Mouse (Mus musculus): ENCODE data around the gene Exog. TPM values are rescaled to one million over a fixed set of nuclear protein-coding genes. Genes with fewer than 3 reads are reported as not detected.

Exog gene
- polyA plus RNA-seq, 1 experiment from 2014 or later: 46.2 TPM

GRCm38 (mm10) chr9:119435855-119436254 lies 8.9 kb upstream of the Exog start:
- Histone ChIP-seq H3K4me2 (replicated peaks; ENCODE audit: low read depth, low read length) (no peak overlapping the region), H3K4me3 (ENCODE audit: low read depth, low read length) (no peak overlapping the region), H3K27me3 (ENCODE audit: control insufficient read depth, insufficient read depth, low read length) (no peaks in the 10 kb centered on the region), H3K27ac (ENCODE audit: low read depth, low read length) (no peak overlapping the region), H3K4me1 (replicated peaks; ENCODE audit: control insufficient read depth, insufficient read depth, low read length) (no peaks in the 10 kb centered on the region), H3K9me3 (ENCODE audit: control insufficient read depth, low read length) (no peaks in the 10 kb centered on the region), H3K36me3 (ENCODE audit: control insufficient read depth, insufficient read depth, low read length) (peaks cover 11% of the 10 kb centered on the region), H3K9ac (ENCODE audit: low read depth, low read length) (no peak overlapping the region)
- WGBS: 98% methylated on average over 2 of the region's 2 CpGs
- DNase-seq (ENCODE audit: low spot score) (no peak), ATAC-seq (ENCODE audit: low FRiP score) (no peak)

GRCm38 (mm10) chr9:119438065-119438464 lies 6.7 kb upstream of the Exog start:
- Histone ChIP-seq H3K4me1 (replicated peaks; ENCODE audit: control insufficient read depth, insufficient read depth, low read length) (no peaks in the 10 kb centered on the region), H3K4me2 (replicated peaks; ENCODE audit: low read depth, low read length) (no peak overlapping the region), H3K36me3 (ENCODE audit: control insufficient read depth, insufficient read depth, low read length) (peaks cover 4% of the 10 kb centered on the region; the same call in 1 of the 2 replicates), H3K9me3 (ENCODE audit: control insufficient read depth, low read length) (no peaks in the 10 kb centered on the region), H3K27ac (ENCODE audit: low read depth, low read length) (no peak overlapping the region), H3K9ac (ENCODE audit: low read depth, low read length) (no peak overlapping the region), H3K27me3 (ENCODE audit: control insufficient read depth, insufficient read depth, low read length) (no peaks in the 10 kb centered on the region), H3K4me3 (ENCODE audit: low read depth, low read length) (no peak overlapping the region)
- 93% methylated on average over 12 of the region's 12 CpGs for WGBS
- DNase-seq (ENCODE audit: low spot score) (no peak), ATAC-seq (ENCODE audit: low FRiP score) (no peak)

- no peaks in the 10 kb centered on the region for H3K4me1 ChIP-seq (replicated peaks; ENCODE audit: control insufficient read depth, insufficient read depth, low read length)
- H3K4me2 ChIP-seq (replicated peaks; ENCODE audit: low read depth, low read length): no peak overlapping the region
- no peak overlapping the region for H3K4me3 ChIP-seq (ENCODE audit: low read depth, low read length)
- no peak for DNase-seq (ENCODE audit: low spot score)
- H3K36me3 ChIP-seq (ENCODE audit: control insufficient read depth, insufficient read depth, low read length): peaks cover 4% of the 10 kb centered on the region; the same call in 1 of the 2 replicates
- no peaks in the 10 kb centered on the region for H3K27me3 ChIP-seq (ENCODE audit: control insufficient read depth, insufficient read depth, low read length)
- WGBS: 95% methylated on average over 9 of the region's 9 CpGs
- no peak for ATAC-seq (ENCODE audit: low FRiP score)
- no peak overlapping the region for H3K9ac ChIP-seq (ENCODE audit: low read depth, low read length)
- no peak overlapping the region for H3K27ac ChIP-seq (ENCODE audit: low read depth, low read length)
- no peaks in the 10 kb centered on the region for H3K9me3 ChIP-seq (ENCODE audit: control insufficient read depth, low read length)
Observed at GRCm38 (mm10) chr9:119438498-119439000, 6.2 kb upstream of the Exog start.

- H3K9ac ChIP-seq (ENCODE audit: low read depth, low read length): peak overlapping the region; percentile 84
- ATAC-seq (ENCODE audit: low FRiP score) (no peak), DNase-seq (ENCODE audit: low spot score) (no peak)
- 44% methylated on average over 6 of the region's 6 CpGs for WGBS
- 0 out of 2 replicates have a peak, but pooled peaks cover 10% of the 10 kb centered on the region for H3K36me3 ChIP-seq (ENCODE audit: control insufficient read depth, insufficient read depth, low read length)
- no peaks in the 10 kb centered on the region for H3K27me3 ChIP-seq (ENCODE audit: control insufficient read depth, insufficient read depth, low read length)
- H3K4me1 ChIP-seq (replicated peaks; ENCODE audit: control insufficient read depth, insufficient read depth, low read length): 0 out of 2 replicates have a peak, but pooled peaks cover 3% of the 10 kb centered on the region
- H3K4me3 ChIP-seq (ENCODE audit: low read depth, low read length): peak overlapping the region; percentile 77
- H3K9me3 ChIP-seq (ENCODE audit: control insufficient read depth, low read length): no peaks in the 10 kb centered on the region
- no peak overlapping the region for H3K27ac ChIP-seq (ENCODE audit: low read depth, low read length)
- H3K4me2 ChIP-seq (replicated peaks; ENCODE audit: low read depth, low read length): peak overlapping the region; percentile 78
Observed at GRCm38 (mm10) chr9:119445737-119446136, 994 bp downstream of the Exog start.

GRCm38 (mm10) chr9:119455967-119456366 lies 11.2 kb downstream of the Exog start:
- 0 out of 2 replicates have a peak, but pooled peaks cover 2% of the 10 kb centered on the region for H3K36me3 ChIP-seq (ENCODE audit: control insufficient read depth, insufficient read depth, low read length)
- no peak overlapping the region for H3K4me3 ChIP-seq (ENCODE audit: low read depth, low read length)
- H3K4me1 ChIP-seq (replicated peaks; ENCODE audit: control insufficient read depth, insufficient read depth, low read length): no peaks in the 10 kb centered on the region
- ATAC-seq (ENCODE audit: low FRiP score) (no peak), DNase-seq (ENCODE audit: low spot score) (no peak)
- no peak overlapping the region for H3K9ac ChIP-seq (ENCODE audit: low read depth, low read length)
- no peaks in the 10 kb centered on the region for H3K9me3 ChIP-seq (ENCODE audit: control insufficient read depth, low read length)
- H3K4me2 ChIP-seq (replicated peaks; ENCODE audit: low read depth, low read length): no peak overlapping the region
- H3K27ac ChIP-seq (ENCODE audit: low read depth, low read length): no peak overlapping the region
- no peaks in the 10 kb centered on the region for H3K27me3 ChIP-seq (ENCODE audit: control insufficient read depth, insufficient read depth, low read length)
- WGBS: 91% methylated on average over 14 of the region's 14 CpGs

GRCm38 (mm10) chr9:119457122-119457521 lies 12.4 kb downstream of the Exog start:
- H3K9ac ChIP-seq (ENCODE audit: low read depth, low read length): no peak overlapping the region
- H3K27ac ChIP-seq (ENCODE audit: low read depth, low read length): no peak overlapping the region
- ATAC-seq (ENCODE audit: low FRiP score): no peak
- no peaks in the 10 kb centered on the region for H3K4me1 ChIP-seq (replicated peaks; ENCODE audit: control insufficient read depth, insufficient read depth, low read length)
- no peak overlapping the region for H3K4me2 ChIP-seq (replicated peaks; ENCODE audit: low read depth, low read length)
- no peaks in the 10 kb centered on the region for H3K27me3 ChIP-seq (ENCODE audit: control insufficient read depth, insufficient read depth, low read length)
- DNase-seq (ENCODE audit: low spot score): no peak
- H3K4me3 ChIP-seq (ENCODE audit: low read depth, low read length): no peak overlapping the region
- no peaks in the 10 kb centered on the region; the same call in 1 of the 2 replicates for H3K36me3 ChIP-seq (ENCODE audit: control insufficient read depth, insufficient read depth, low read length)
- WGBS: 90% methylated on average over 14 of the region's 14 CpGs
- H3K9me3 ChIP-seq (ENCODE audit: control insufficient read depth, low read length): no peaks in the 10 kb centered on the region

GRCm38 (mm10) chr9:119460410-119460809 lies 15.7 kb downstream of the Exog start:
- Histone ChIP-seq H3K4me3 (ENCODE audit: low read depth, low read length) (no peak overlapping the region), H3K9me3 (ENCODE audit: control insufficient read depth, low read length) (no peaks in the 10 kb centered on the region), H3K27me3 (ENCODE audit: control insufficient read depth, insufficient read depth, low read length) (no peaks in the 10 kb centered on the region), H3K9ac (ENCODE audit: low read depth, low read length) (no peak overlapping the region), H3K4me1 (replicated peaks; ENCODE audit: control insufficient read depth, insufficient read depth, low read length) (no peaks in the 10 kb centered on the region), H3K4me2 (replicated peaks; ENCODE audit: low read depth, low read length) (no peak overlapping the region), H3K36me3 (ENCODE audit: control insufficient read depth, insufficient read depth, low read length) (peaks cover 7% of the 10 kb centered on the region), H3K27ac (ENCODE audit: low read depth, low read length) (no peak overlapping the region)
- peak; percentile 82 for DNase-seq (ENCODE audit: low spot score)
- ATAC-seq (ENCODE audit: low FRiP score): no peak
- 58% methylated on average over 8 of the region's 8 CpGs for WGBS

- Histone ChIP-seq H3K36me3 (ENCODE audit: control insufficient read depth, insufficient read depth, low read length) (peaks cover 7% of the 10 kb centered on the region), H3K9me3 (ENCODE audit: control insufficient read depth, low read length) (no peaks in the 10 kb centered on the region), H3K9ac (ENCODE audit: low read depth, low read length) (no peak overlapping the region), H3K4me3 (ENCODE audit: low read depth, low read length) (no peak overlapping the region), H3K4me1 (replicated peaks; ENCODE audit: control insufficient read depth, insufficient read depth, low read length) (no peaks in the 10 kb centered on the region), H3K27ac (ENCODE audit: low read depth, low read length) (no peak overlapping the region), H3K4me2 (replicated peaks; ENCODE audit: low read depth, low read length) (no peak overlapping the region), H3K27me3 (ENCODE audit: control insufficient read depth, insufficient read depth, low read length) (no peaks in the 10 kb centered on the region)
- WGBS: 87% methylated on average over 6 of the region's 6 CpGs
- DNase-seq (ENCODE audit: low spot score) (no peak), ATAC-seq (ENCODE audit: low FRiP score) (no peak)
Observed at GRCm38 (mm10) chr9:119465056-119465455, 20.3 kb downstream of the Exog start.

GRCm38 (mm10) chr9:119465595-119465994 lies 20.9 kb downstream of the Exog start:
- no peaks in the 10 kb centered on the region for H3K4me1 ChIP-seq (replicated peaks; ENCODE audit: control insufficient read depth, insufficient read depth, low read length)
- no peaks in the 10 kb centered on the region for H3K27me3 ChIP-seq (ENCODE audit: control insufficient read depth, insufficient read depth, low read length)
- 65% methylated on average over 7 of the region's 7 CpGs for WGBS
- H3K27ac ChIP-seq (ENCODE audit: low read depth, low read length): no peak overlapping the region
- H3K4me2 ChIP-seq (replicated peaks; ENCODE audit: low read depth, low read length): no peak overlapping the region
- DNase-seq (ENCODE audit: low spot score) (peak; percentile 31), ATAC-seq (ENCODE audit: low FRiP score) (no peak)
- H3K9ac ChIP-seq (ENCODE audit: low read depth, low read length): no peak overlapping the region
- H3K4me3 ChIP-seq (ENCODE audit: low read depth, low read length): no peak overlapping the region
- H3K36me3 ChIP-seq (ENCODE audit: control insufficient read depth, insufficient read depth, low read length): peaks cover 7% of the 10 kb centered on the region
- no peaks in the 10 kb centered on the region for H3K9me3 ChIP-seq (ENCODE audit: control insufficient read depth, low read length)
